ENCODE assay signal across 8 mouse cellular contexts in genomic region chr7:141435856-141436522, GRCm38 (mm10). TPM values are rescaled to one million over a fixed set of nuclear protein-coding genes. Genes with fewer than 3 reads are reported as not detected.
DNase-seq lines count a peak whose midpoint lies in the region; ATAC-seq lines count a peak whose summit lies in the region.

No protein-coding gene starts in this region.

- WGBS in kidney, embryonic 16.5 days, result 78% methylated on average over 9 of the region's 9 CpGs
- 73% methylated on average over 9 of the region's 9 CpGs for WGBS in embryonic facial prominence, embryonic 10.5 days
- WGBS in hindbrain, embryonic 16.5 days, result 70% methylated on average over 9 of the region's 9 CpGs
- WGBS in midbrain, embryonic 16.5 days, result 75% methylated on average over 9 of the region's 9 CpGs

- no peaks in the 10 kb centered on the region for H3K27me3 ChIP-seq in kidney, embryonic 16.5 days (ENCODE audit: insufficient read depth, low read length)
- no peaks in the 10 kb centered on the region for H3K27me3 ChIP-seq in embryonic facial prominence, embryonic 10.5 days (replicated peaks; ENCODE audit: low read depth, poor library complexity, severe bottlenecking)
- no peaks in the 10 kb centered on the region for H3K27me3 ChIP-seq in hindbrain, embryonic 16.5 days (replicated peaks; ENCODE audit: control insufficient read depth, insufficient read depth, low read length)
- H3K27me3 ChIP-seq in midbrain, embryonic 16.5 days (ENCODE audit: control insufficient read depth, insufficient read depth, low read depth, low read length), result no peaks in the 10 kb centered on the region

- peaks cover 43% of the 10 kb centered on the region for H3K36me3 ChIP-seq in kidney, embryonic 16.5 days (ENCODE audit: insufficient read depth, low read length)
- peaks cover 69% of the 10 kb centered on the region for H3K36me3 ChIP-seq in embryonic facial prominence, embryonic 10.5 days (replicated peaks)
- H3K36me3 ChIP-seq in hindbrain, embryonic 16.5 days (ENCODE audit: control insufficient read depth, insufficient read depth, low read length), result peaks cover 19% of the 10 kb centered on the region
- H3K36me3 ChIP-seq in midbrain, embryonic 16.5 days (ENCODE audit: control insufficient read depth, insufficient read depth, low read length), result peaks cover 18% of the 10 kb centered on the region

- DNase-seq in kidney, adult 11 months, result no peak
- no peak for DNase-seq in embryonic facial prominence, embryonic 10.5 days (ENCODE audit: low spot score)
- no peak for DNase-seq in embryo, embryonic 10.5 days (ENCODE audit: low spot score)
- no peak for DNase-seq in B cell, adult 2 months

- no peak overlapping the region for H3K27ac ChIP-seq in kidney, embryonic 16.5 days (ENCODE audit: low read length)
- H3K27ac ChIP-seq in embryonic facial prominence, embryonic 10.5 days (replicated peaks), result peak overlapping the region; percentile 88
- H3K27ac ChIP-seq in hindbrain, embryonic 16.5 days (ENCODE audit: low read depth, low read length), result no peak overlapping the region
- H3K27ac ChIP-seq in midbrain, embryonic 16.5 days (ENCODE audit: low read length), result peak overlapping the region; percentile 77; the same call in 1 of the 2 replicates

- H3K4me3 ChIP-seq in kidney, embryonic 16.5 days (ENCODE audit: low read length), result 0 out of 2 replicates have a peak overlapping the region, but pooled peaks have one; percentile 57
- H3K4me3 ChIP-seq in embryonic facial prominence, embryonic 10.5 days, result peak overlapping the region; percentile 66
- H3K4me3 ChIP-seq in hindbrain, embryonic 16.5 days (ENCODE audit: low read length), result peak overlapping the region; percentile 62
- H3K4me3 ChIP-seq in midbrain, embryonic 16.5 days (ENCODE audit: low read depth, low read length), result no peak overlapping the region

- H3K4me1 ChIP-seq in kidney, embryonic 16.5 days (ENCODE audit: insufficient read depth, low read length), result peaks cover 32% of the 10 kb centered on the region
- peaks cover 56% of the 10 kb centered on the region for H3K4me1 ChIP-seq in embryonic facial prominence, embryonic 10.5 days
- H3K4me1 ChIP-seq in hindbrain, embryonic 16.5 days (ENCODE audit: control insufficient read depth, insufficient read depth, low read depth, low read length), result peaks cover 25% of the 10 kb centered on the region
- peaks cover 40% of the 10 kb centered on the region for H3K4me1 ChIP-seq in midbrain, embryonic 16.5 days (ENCODE audit: control insufficient read depth, insufficient read depth, low read length)

- H3K9me3 ChIP-seq in kidney, embryonic 16.5 days (ENCODE audit: low read length), result no peaks in the 10 kb centered on the region
- H3K9me3 ChIP-seq in embryonic facial prominence, embryonic 10.5 days, result no peaks in the 10 kb centered on the region
- H3K9me3 ChIP-seq in hindbrain, embryonic 16.5 days (ENCODE audit: control insufficient read depth, low read length), result no peaks in the 10 kb centered on the region
- no peaks in the 10 kb centered on the region for H3K9me3 ChIP-seq in midbrain, embryonic 16.5 days (replicated peaks; ENCODE audit: control insufficient read depth, low read length, poor library complexity, severe bottlenecking)

- H3K4me2 ChIP-seq in kidney, embryonic 16.5 days (replicated peaks; ENCODE audit: low read depth, low read length), result peak overlapping the region; percentile 87; the same call in 1 of the 2 replicates
- peak overlapping the region; percentile 87 for H3K4me2 ChIP-seq in hindbrain, embryonic 16.5 days (ENCODE audit: low read length)
- H3K4me2 ChIP-seq in midbrain, embryonic 16.5 days (ENCODE audit: low read length), result peak overlapping the region; percentile 69

- ATAC-seq in kidney, embryonic 16.5 days (ENCODE audit: low FRiP score, low TSS enrichment), result no peak
- no peak for ATAC-seq in hindbrain, embryonic 16.5 days
- ATAC-seq in midbrain, embryonic 16.5 days, result no peak
- ATAC-seq in monocyte, adult 5-6 weeks (replicated peaks; ENCODE audit: insufficient number of reproducible peaks, low FRiP score, low TSS enrichment, poor library complexity, severe bottlenecking), result no peak

- H3K9ac ChIP-seq in kidney, embryonic 16.5 days (replicated peaks; ENCODE audit: low read length), result no peak overlapping the region
- no peak overlapping the region for H3K9ac ChIP-seq in hindbrain, embryonic 16.5 days (ENCODE audit: low read depth, low read length)
- H3K9ac ChIP-seq in midbrain, embryonic 16.5 days (ENCODE audit: low read depth, low read length), result no peak overlapping the region

RNA-seq across cellular contexts. Expression of gene Slc25a22, which starts 1.7 kb away (rescaled TPM):
- 33.2 and 39.9 TPM in 2 replicates for polyA plus RNA-seq in kidney, embryonic 16.5 days (2015; fragmentation: Nextera tagmentation; extraction: Ambion mirVana)
- polyA plus RNA-seq in embryonic facial prominence, embryonic 10.5 days (2016; fragmentation: Nextera tagmentation; extraction: Ambion mirVana), result 49.3 and 52.2 TPM in 2 replicates
- 96.3 and 104 TPM in 2 replicates for polyA plus RNA-seq in hindbrain, embryonic 16.5 days (2015; fragmentation: Nextera tagmentation; extraction: Ambion mirVana)
- 108 and 121 TPM in 2 replicates for polyA plus RNA-seq in midbrain, embryonic 16.5 days (2015; fragmentation: Nextera tagmentation; extraction: Ambion mirVana)
- total RNA-seq in monocyte, adult 5-6 weeks (2017), result 6.2 to 14.8 TPM (median 7.4 TPM) in 3 replicates

RNA-seq across cellular contexts. Expression of gene Cend1, which starts 6.7 kb away (rescaled TPM):
- polyA plus RNA-seq in kidney, embryonic 16.5 days (2015; fragmentation: Nextera tagmentation; extraction: Ambion mirVana), result 3.0 TPM in 2 replicates
- polyA plus RNA-seq in embryonic facial prominence, embryonic 10.5 days (2016; fragmentation: Nextera tagmentation; extraction: Ambion mirVana), result 7.7 and 8.4 TPM in 2 replicates
- 226 and 245 TPM in 2 replicates for polyA plus RNA-seq in hindbrain, embryonic 16.5 days (2015; fragmentation: Nextera tagmentation; extraction: Ambion mirVana)
- 109 and 151 TPM in 2 replicates for polyA plus RNA-seq in midbrain, embryonic 16.5 days (2015; fragmentation: Nextera tagmentation; extraction: Ambion mirVana)
- not detected in 3 replicates for total RNA-seq in monocyte, adult 5-6 weeks (2017)

RNA-seq across cellular contexts. Expression of gene Pidd1, which starts 7.8 kb away (rescaled TPM):
- 11.4 and 12.6 TPM in 2 replicates for polyA plus RNA-seq in kidney, embryonic 16.5 days (2015; fragmentation: Nextera tagmentation; extraction: Ambion mirVana)
- 24.9 and 26.0 TPM in 2 replicates for polyA plus RNA-seq in embryonic facial prominence, embryonic 10.5 days (2016; fragmentation: Nextera tagmentation; extraction: Ambion mirVana)
- polyA plus RNA-seq in hindbrain, embryonic 16.5 days (2015; fragmentation: Nextera tagmentation; extraction: Ambion mirVana), result 2.8 and 4.5 TPM in 2 replicates
- 2.4 and 2.5 TPM in 2 replicates for polyA plus RNA-seq in midbrain, embryonic 16.5 days (2015; fragmentation: Nextera tagmentation; extraction: Ambion mirVana)
- total RNA-seq in monocyte, adult 5-6 weeks (2017), result 4.5 to 5.9 TPM (median 4.8 TPM) in 3 replicates

RNA-seq across cellular contexts. Expression of gene Rplp2, which starts 11.2 kb away (rescaled TPM):
- polyA plus RNA-seq in kidney, embryonic 16.5 days (2015; fragmentation: Nextera tagmentation; extraction: Ambion mirVana), result 1,055 and 1,146 TPM in 2 replicates
- polyA plus RNA-seq in embryonic facial prominence, embryonic 10.5 days (2016; fragmentation: Nextera tagmentation; extraction: Ambion mirVana), result 1,198 and 1,200 TPM in 2 replicates
- 602 and 645 TPM in 2 replicates for polyA plus RNA-seq in hindbrain, embryonic 16.5 days (2015; fragmentation: Nextera tagmentation; extraction: Ambion mirVana)
- polyA plus RNA-seq in midbrain, embryonic 16.5 days (2015; fragmentation: Nextera tagmentation; extraction: Ambion mirVana), result 607 and 649 TPM in 2 replicates
- total RNA-seq in monocyte, adult 5-6 weeks (2017), result 2,770 to 3,796 TPM (median 2,928 TPM) in 3 replicates

RNA-seq across cellular contexts. Expression of gene Pnpla2, which starts 19.0 kb away (rescaled TPM):
- polyA plus RNA-seq in kidney, embryonic 16.5 days (2015; fragmentation: Nextera tagmentation; extraction: Ambion mirVana), result 47.0 and 51.5 TPM in 2 replicates
- 13.2 and 14.3 TPM in 2 replicates for polyA plus RNA-seq in embryonic facial prominence, embryonic 10.5 days (2016; fragmentation: Nextera tagmentation; extraction: Ambion mirVana)
- polyA plus RNA-seq in hindbrain, embryonic 16.5 days (2015; fragmentation: Nextera tagmentation; extraction: Ambion mirVana), result 20.0 and 20.9 TPM in 2 replicates
- polyA plus RNA-seq in midbrain, embryonic 16.5 days (2015; fragmentation: Nextera tagmentation; extraction: Ambion mirVana), result 16.9 and 17.7 TPM in 2 replicates
- total RNA-seq in monocyte, adult 5-6 weeks (2017), result 19.7 to 28.0 TPM (median 25.4 TPM) in 3 replicates

Comparison
In these comparisons a context has a peak if more than half of its experiments do, and no peak if none do; other contexts are left out.
1. H3K27ac ChIP-seq: peak in embryonic facial prominence, embryonic 10.5 days (single experiment) and midbrain, embryonic 16.5 days (single experiment); none in kidney, embryonic 16.5 days (single experiment) and hindbrain, embryonic 16.5 days (single experiment).
2. RNA of gene Cend1, which starts 6.7 kb away (polyA plus RNA-seq): 226 to 245 TPM in hindbrain, embryonic 16.5 days and 109 to 151 TPM in midbrain, embryonic 16.5 days; 7.7 to 8.4 TPM in embryonic facial prominence, embryonic 10.5 days and 3.0 TPM in kidney, embryonic 16.5 days; every median in the first group is over 10 times any median in the second.
3. Peak in every context shown above with its lines, with median percentiles within 50 percentile points of each other: H3K4me2 ChIP-seq.